Mouse (Mus musculus): ENCODE data around the gene Rab19.

DNA sequence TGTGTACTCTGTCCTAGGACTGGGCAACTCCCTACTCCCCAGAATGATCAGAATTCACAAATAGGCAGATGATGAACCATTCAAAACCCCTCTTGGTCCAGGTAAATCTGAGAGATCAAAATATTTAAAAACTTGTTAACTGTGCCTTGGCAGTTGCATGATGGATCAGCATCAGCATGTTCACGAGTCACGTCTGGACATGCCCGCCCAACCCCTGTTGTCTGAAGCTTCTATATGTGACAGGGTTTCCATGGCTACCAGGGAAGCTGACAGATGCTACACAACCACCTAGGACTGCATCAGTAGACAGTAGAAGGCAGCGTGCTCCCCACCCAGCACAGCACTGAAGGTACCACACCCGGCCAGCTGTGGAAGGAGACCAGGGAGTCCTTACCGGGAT is 32.0 kb upstream of the Rab19 start:
- TF ChIP-seq POLR2A (IDR thresholded peaks at IDR 0.05; ENCODE audit: control insufficient read depth, low read depth, low read length) = no peak
- no peak for TF ChIP-seq CTCF (IDR thresholded peaks at IDR 0.05; ENCODE audit: control insufficient read depth, insufficient read depth, insufficient replicate concordance, low read depth, low read length)
